Mouse (Mus musculus) layer of hippocampus, postnatal 36 days (tissue): ENCODE measurements around the gene Boc. TPM values are rescaled to one million over a fixed set of nuclear protein-coding genes. Genes with fewer than 3 reads are reported as not detected.

Experiments
- DNase-seq, 2 experiments: peaks; one replicate each; pipeline ENCODE4 v3.0.0; 2022
- total RNA-seq, 2 experiments: library from RNA; stranded (reverse); gene quantifications; 2 replicates each; pipeline ENCODE4 v1.2.3; 2021

The Boc gene
- total RNA-seq, 2 experiments from 2014 or later: 9.8 to 10.1 TPM

DNA sequence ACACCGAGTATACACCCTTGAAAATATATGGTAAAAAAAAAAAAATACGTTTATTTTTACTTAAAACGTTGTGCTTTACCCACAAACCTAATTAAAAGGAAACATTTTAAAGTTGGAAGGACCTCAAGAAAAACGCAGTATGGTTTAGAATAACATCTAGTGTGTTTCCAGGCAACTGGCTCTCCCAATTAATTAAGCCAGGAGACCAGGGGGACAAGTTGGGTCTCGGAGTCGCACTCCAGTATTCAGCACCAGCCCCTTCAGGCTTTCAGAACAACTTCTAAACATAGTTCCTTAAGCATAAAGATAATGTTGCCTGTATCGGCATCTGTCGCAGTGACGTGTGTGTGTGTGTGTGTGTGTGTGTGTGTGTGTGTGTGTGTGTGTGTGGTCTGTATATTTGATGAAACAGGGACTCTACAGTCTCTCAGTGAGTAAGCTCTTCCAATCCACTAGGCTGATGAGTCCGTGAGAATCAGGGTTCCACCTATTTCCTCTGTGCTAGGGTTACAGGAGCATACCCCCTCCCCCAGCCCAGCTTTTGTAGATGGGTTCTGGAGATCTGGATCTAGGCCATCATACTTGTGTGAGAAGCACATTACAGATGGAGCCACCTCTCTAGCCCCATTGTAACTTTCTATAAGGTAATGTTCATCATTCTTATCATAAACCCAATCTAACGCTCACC lies 31.3 kb downstream of the Boc start:
- no peak for DNase-seq

- no peak for DNase-seq
These were observed 32.0 kb downstream of the Boc start for GRCm38 (mm10) chr16:44526689-44527088.

DNA sequence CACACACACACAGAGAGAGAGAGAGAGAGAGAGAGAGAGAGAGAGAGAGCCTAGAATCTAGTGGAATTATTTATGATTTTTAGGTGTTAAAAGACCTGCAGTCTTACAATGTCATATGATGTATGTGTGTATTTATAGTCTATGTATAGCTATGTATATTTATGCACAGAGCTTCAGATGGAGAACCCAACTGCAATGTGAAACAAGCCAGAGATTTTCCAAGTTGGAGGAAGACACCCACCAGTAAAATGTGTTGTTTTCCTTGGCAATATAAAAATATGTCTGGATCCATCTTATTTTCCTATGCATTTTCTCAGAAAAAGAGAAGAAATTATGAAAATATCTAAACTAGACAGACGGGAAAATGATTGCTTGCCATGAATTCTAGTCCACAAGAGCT lies 32.7 kb downstream of the Boc start:
- DNase-seq: no peak

- DNase-seq: no peak
These were observed 35.1 kb downstream of the Boc start for GRCm38 (mm10) chr16:44523595-44523994.

DNA sequence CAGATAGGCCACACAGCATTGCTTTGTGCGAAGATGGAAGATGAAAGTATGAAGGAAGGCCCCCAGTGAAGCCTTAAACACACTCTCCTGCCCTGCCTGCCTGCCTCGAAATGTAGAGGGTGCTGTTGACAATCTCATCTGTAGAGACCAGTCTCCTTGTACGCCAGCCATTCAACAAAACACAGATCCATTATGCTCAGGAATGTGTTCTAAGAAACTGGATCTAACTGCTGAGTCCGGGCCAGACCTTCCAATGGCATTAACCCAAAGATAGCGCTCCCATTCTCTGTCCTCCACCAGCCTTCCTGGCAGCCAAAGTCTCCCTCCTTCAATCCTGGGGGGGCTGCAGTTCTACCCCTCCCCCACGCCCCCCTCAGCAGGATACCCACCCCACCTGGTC lies 42.2 kb downstream of the Boc start:
- no peak for DNase-seq

DNA sequence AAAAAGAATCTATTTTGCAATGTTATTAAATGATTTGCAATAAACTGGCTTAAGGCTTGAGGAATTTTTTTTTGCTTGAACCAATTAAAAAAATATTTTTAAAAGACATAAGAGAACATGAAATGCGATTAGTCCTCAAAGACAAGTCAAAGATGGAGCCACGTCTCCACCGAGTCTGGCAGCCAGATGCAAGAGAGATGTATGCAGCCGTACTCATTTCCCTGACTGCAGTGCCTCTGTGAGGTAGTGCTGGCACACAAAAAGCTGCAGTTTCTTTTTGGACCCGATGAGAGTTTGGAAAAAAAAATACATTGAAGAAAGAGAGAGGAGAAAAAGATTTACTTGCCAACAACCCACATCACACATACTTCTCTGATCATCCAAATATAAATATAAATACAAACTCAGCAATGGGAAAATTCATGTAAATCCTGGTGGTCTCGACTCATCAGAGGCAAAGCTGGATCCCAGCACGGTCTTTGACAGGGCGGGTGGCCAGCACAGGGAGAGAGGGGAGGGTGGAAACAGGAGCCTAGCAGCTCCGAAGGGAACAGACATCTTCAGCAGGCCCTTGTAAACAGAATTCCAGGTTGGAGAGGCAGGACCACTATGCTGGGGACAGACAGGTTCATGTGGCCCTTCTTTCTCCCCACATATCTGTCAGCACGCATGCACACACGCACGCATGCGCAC lies 48.0 kb downstream of the Boc start:
- no peak for DNase-seq

DNA sequence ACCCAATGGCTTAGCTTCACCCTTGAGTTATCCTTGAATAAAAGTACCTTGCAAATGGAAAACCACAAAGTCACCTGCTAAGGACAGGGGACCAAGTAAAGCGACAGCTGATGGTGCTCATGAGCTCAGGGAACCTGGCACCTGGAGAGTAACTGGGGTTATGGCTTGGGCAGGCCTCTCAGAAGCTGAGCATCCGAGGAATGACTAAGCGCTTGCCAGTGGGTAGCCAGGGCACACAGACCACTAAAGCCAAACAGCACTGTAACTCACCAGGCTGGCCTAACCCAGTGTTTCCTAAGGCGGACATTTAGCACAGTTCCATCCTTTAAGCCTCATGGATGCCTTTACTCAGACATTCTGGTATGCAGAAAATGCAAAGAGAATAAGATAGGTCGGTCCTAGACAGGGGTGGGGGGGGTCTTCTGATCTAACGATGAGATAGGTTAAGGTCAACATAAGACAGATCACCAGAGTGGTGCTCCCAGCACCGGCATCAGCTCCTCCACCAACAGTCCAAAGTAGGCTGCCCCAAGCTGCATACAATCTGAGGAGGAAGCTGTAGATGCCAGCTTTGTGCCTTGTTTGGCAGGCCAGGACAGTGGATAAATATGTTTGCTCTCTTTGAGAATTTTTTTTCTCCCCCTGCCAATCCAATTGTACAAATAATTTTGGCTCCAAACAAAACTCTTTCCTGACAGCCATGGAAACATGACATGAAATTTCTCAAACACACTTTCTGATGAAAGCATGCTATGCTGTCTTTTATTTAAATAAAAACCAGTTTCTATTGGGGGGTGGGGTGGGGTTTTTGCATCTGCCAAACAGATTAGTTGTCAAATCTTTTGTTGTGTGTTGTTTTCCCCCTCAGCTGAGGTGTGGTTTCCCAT lies 49.0 kb downstream of the Boc start:
- no peak for DNase-seq

GRCm38 (mm10) chr16:44508772-44509171 lies 49.9 kb downstream of the Boc start:
- DNase-seq: peak; percentile 39 to 41

DNA sequence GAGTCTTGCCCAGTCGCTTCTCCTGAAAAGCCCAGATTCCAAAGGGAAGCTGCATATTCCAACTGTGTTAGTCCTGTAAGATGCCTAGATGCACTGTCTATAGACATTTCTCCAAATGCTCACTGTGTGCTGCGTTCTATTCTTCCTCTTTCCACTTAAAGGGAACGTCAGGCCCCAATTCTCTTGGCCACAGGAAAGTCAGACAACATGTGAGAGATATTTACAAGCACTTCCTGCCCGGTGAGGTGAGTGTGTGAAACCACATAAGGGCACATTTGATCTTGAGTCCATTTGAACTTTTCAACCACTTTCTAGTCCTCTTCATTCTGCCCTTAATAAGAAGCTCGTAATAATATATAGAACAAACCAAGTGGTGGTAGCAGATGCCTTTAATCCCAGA lies 50.7 kb downstream of the Boc start:
- no peak for DNase-seq

- no peak for DNase-seq
These were observed 51.4 kb downstream of the Boc start for GRCm38 (mm10) chr16:44507027-44507929.

- no peak for DNase-seq
These were observed 53.5 kb downstream of the Boc start for GRCm38 (mm10) chr16:44505243-44505642.

GRCm38 (mm10) chr16:44502895-44503575 lies 55.7 kb downstream of the Boc start:
- DNase-seq: no peak

DNA sequence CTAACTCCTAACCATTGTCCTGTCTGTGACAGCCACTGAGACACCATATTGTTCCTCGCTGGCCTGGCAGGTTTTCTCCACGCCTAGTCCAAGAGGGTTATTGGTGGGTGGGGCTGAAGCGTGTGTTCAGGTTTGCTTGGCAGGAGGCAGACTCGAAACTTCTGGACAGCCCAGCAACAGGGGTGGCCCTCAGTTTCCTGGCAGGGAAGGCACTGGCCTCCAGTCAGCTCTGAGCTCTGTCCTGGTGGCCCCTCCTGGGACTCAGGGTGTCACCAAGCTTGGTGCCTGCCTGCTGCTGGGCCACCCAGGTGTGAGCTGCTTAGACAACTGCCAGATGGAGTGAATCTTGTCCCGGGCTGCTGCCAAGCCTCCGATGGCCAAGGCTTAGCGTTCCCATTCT lies 56.4 kb downstream of the Boc start:
- DNase-seq: no peak

GRCm38 (mm10) chr16:44501783-44502182 lies 56.9 kb downstream of the Boc start:
- no peak for DNase-seq

GRCm38 (mm10) chr16:44498447-44498846 lies 60.2 kb downstream of the Boc start:
- DNase-seq: no peak

DNA sequence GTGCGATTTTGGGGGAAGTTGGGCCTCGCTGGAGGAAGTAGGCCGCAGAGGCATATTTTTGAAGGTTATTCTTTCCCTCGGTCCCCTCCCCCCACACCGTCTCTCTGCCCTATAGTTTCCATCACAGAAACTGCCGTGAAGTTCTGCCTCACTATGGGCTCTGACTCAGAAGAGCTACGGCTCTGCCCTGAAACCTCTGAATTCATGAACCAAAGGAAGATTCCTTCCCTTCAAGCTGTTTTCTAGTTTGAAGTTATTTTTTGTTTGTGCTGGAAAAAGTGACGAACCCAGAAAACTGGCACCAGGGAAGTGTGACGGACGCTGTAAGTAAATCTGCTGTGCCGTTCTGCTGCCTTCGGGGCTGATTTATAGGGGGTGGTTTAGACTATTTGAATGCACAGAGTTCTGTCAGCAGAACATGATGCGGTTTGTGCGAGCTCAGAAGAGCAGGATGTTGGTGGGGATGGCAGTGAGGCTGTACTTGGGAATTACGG lies 61.7 kb downstream of the Boc start:
- no peak for DNase-seq

- DNase-seq: no peak
These were observed 64.1 kb downstream of the Boc start for GRCm38 (mm10) chr16:44494441-44495108.

DNA sequence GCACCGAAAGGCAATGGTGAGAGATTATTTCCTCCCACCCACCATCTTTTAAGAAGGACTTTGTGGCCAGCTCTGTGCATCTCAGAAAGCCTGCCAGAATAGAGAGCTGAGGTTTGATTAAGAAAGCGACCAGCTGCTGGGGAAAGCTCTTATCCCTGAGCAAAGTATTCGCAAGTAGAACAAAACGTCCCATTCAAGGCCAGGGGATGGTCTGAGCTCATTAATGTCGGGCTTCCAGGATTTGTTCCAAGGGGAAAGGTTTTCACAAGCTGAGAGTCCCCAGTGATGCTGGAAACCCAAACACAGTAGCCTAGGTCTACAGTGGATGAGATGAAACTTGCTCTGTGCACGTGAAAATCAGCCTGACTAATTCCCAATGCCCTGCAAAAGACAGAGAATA lies 64.8 kb downstream of the Boc start:
- DNase-seq: no peak

GRCm38 (mm10) chr16:44492706-44493105 lies 66.0 kb downstream of the Boc start:
- DNase-seq: no peak

DNA sequence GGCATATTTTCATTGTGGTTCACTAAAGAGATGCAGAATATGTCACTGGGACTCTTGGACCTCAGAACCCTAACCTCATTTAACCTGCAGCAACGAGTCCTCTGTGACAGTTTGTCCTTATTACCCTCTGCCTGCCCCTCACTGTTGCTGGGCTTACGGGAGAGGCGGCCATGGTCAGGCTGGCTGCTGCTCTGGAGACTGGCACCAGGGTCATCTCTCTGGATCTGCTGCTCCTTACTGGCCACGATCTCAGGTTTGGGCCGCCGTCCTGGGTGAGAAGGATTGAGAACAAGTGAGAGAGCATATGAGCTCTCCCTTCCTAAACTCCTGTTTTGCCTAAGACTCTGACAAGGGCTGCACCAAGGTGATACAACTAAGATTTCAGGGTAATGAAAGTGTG lies 66.5 kb downstream of the Boc start:
- DNase-seq: no peak

GRCm38 (mm10) chr16:44491051-44491450 lies 67.6 kb downstream of the Boc start:
- no peak for DNase-seq
